Mouse (Mus musculus) heart, adult 2 months (tissue): ENCODE results near the gene Olfr1392.

Experiments used
- CTCF ChIP-seq: fragments of 200-600 bp; IDR thresholded peaks from 2 replicates; pipeline ENCODE4 v1.8.1; 2022; ENCODE audit warnings: antibody characterized with exemption, mild to moderate bottlenecking, moderate library complexity
- POLR2A ChIP-seq: fragments of 200-500 bp; IDR thresholded peaks from 2 replicates; pipeline ENCODE4 v1.6.1; 2011; ENCODE audit warnings: mild to moderate bottlenecking, low read depth, low read length, control low read depth; ENCODE audit not compliant: insufficient read depth

GRCm38 (mm10) chr11:49262286-49262685 is 22.8 kb upstream of the Olfr1392 start:
- TF ChIP-seq CTCF (no peak), POLR2A (no peak)
